In the genomic region with DNA sequence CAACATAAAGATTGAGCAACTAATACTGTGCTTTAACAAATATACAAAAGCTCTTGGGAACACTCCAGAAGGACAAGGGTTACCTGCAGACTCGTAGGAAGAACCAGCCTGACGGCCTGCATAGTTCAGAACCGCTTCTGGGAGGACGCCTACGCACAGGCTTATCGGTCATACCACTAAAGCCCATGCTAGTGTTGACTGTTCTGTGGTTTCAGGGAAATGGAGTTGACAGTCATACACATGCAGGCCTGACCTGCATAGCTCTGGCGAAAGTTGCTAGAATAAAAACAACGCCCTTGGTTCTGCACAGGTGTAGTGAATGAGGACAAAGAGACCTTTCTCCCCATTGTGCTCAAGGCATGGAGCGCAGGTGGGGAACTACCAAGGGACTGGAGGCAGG, we compare ENCODE assay signal across 20 mouse cellular contexts. TPM values are rescaled to one million over a fixed set of nuclear protein-coding genes. Genes with fewer than 3 reads are reported as not detected.
A peak's percentile ranks its signal among the peaks of the same experiment; 100 is the strongest.
DNase-seq lines count a peak whose midpoint lies in the region; ATAC-seq lines count a peak whose summit lies in the region.
"Had no signal": no experiment of that assay in that cellular context is flagged by ENCODE, and none has a peak within 500 bp of the region (broad histone marks: within the 10 kb centered on the region; RNA-seq: fewer than 3 reads in every experiment).

No protein-coding gene starts in this region.

- H3K36me3 ChIP-seq in hindbrain, embryonic 16.5 days (ENCODE audit: control insufficient read depth, insufficient read depth, low read length) = no peaks in the 10 kb centered on the region
- H3K36me3 ChIP-seq: heart, embryonic 13.5 days had no signal

- H3K27me3 ChIP-seq in hindbrain, embryonic 16.5 days (replicated peaks; ENCODE audit: control insufficient read depth, insufficient read depth, low read length) = no peaks in the 10 kb centered on the region
- H3K27me3 ChIP-seq: forebrain, embryonic 13.5 days; heart, embryonic 13.5 days had no signal

- ATAC-seq in hindbrain, embryonic 16.5 days = no peak
- ATAC-seq: forebrain, embryonic 13.5 days; midbrain, embryonic 16.5 days had no signal

- no peak overlapping the region for H3K27ac ChIP-seq in hindbrain, embryonic 16.5 days (ENCODE audit: low read depth, low read length)
- H3K27ac ChIP-seq: forebrain, embryonic 13.5 days; heart, embryonic 13.5 days had no signal

- no peaks in the 10 kb centered on the region for H3K4me1 ChIP-seq in hindbrain, embryonic 16.5 days (ENCODE audit: control insufficient read depth, insufficient read depth, low read depth, low read length)
- H3K4me1 ChIP-seq: forebrain, embryonic 13.5 days; heart, embryonic 13.5 days had no signal

- no peaks in the 10 kb centered on the region for H3K9me3 ChIP-seq in hindbrain, embryonic 16.5 days (ENCODE audit: control insufficient read depth, low read length)
- H3K9me3 ChIP-seq: forebrain, embryonic 13.5 days; heart, embryonic 13.5 days had no signal

- DNase-seq in adipocyte (ENCODE audit: low spot score) = peak; percentile 38
- peak; percentile 100 for DNase-seq in gonadal fat pad, adult 2 months (ENCODE audit: low read depth)
- peak; percentile 75 to 85 for DNase-seq in lung, adult 18-20 months
- peak; percentile 83 for DNase-seq in lung, postnatal 25 days (ENCODE audit: low spot score)
- no peak for DNase-seq in testis, postnatal 14 days (ENCODE audit: low spot score)
- no peak for DNase-seq in left cerebral cortex, adult 9 months (ENCODE audit: low spot score in 2 of 2)
- DNase-seq in layer of hippocampus, postnatal 10 days (ENCODE audit: low spot score in 2 of 2) = no peak
- DNase-seq: adrenal gland, postnatal 36 days; cerebellum, adult 8-10 months; gastrocnemius, postnatal 36 days; heart, postnatal 36 days; kidney, postnatal 4 days; left cerebral cortex, postnatal 4 days; thymus, postnatal 25 days had no signal

- WGBS in hindbrain, embryonic 16.5 days = 89% methylated on average over 9 of the region's 9 CpGs

- H3K9ac ChIP-seq in hindbrain, embryonic 16.5 days (ENCODE audit: low read depth, low read length) = no peak overlapping the region
- H3K9ac ChIP-seq: forebrain, embryonic 13.5 days; heart, embryonic 13.5 days had no signal

- H3K4me3 ChIP-seq in hindbrain, embryonic 16.5 days (ENCODE audit: low read length) = no peak overlapping the region
- H3K4me3 ChIP-seq: forebrain, embryonic 13.5 days; heart, embryonic 13.5 days had no signal

- H3K4me2 ChIP-seq in hindbrain, embryonic 16.5 days (ENCODE audit: low read length) = no peak overlapping the region
- H3K4me2 ChIP-seq: forebrain, embryonic 13.5 days; heart, embryonic 13.5 days had no signal

RNA-seq across cellular contexts. Expression of a gene that starts 8.3 kb away (rescaled TPM):
- polyA plus RNA-seq in gonadal fat pad, adult 2 months (2012; rRNA removed) = 1.0 and 1.8 TPM in 2 replicates
- polyA plus RNA-seq in hindbrain, embryonic 16.5 days (2015; fragmentation: Nextera tagmentation; extraction: Ambion mirVana) = 1.2 and 1.4 TPM in 2 replicates
- total RNA-seq in layer of hippocampus, postnatal 10 days (2021) = 1 to 10 TPM; 4.1 to 4.4 TPM
- total RNA-seq: gastrocnemius, postnatal 36 days; megakaryocyte progenitor cell, adult 5-6 weeks had no signal

RNA-seq across cellular contexts. Expression of a gene that starts 11.5 kb away (rescaled TPM):
- 0.15 and 0.19 TPM in 2 replicates for polyA plus RNA-seq in gonadal fat pad, adult 2 months (2012; rRNA removed)
- not detected in 2 replicates for polyA plus RNA-seq in hindbrain, embryonic 16.5 days (2015; fragmentation: Nextera tagmentation; extraction: Ambion mirVana)
- total RNA-seq in layer of hippocampus, postnatal 10 days (2021) = 1 to 10 TPM; 1.2 TPM
- total RNA-seq: adrenal gland, postnatal 36 days; gastrocnemius, postnatal 36 days; megakaryocyte progenitor cell, adult 5-6 weeks had no signal
- polyA plus RNA-seq: forebrain, embryonic 13.5 days; heart, embryonic 13.5 days; kidney, embryonic 14.5 days; midbrain, embryonic 16.5 days had no signal

Comparison
In these comparisons a context has a peak if more than half of its experiments do, and no peak if none do; other contexts are left out.
1. DNase-seq: peak in adipocyte (single experiment), gonadal fat pad, adult 2 months (single experiment), lung, adult 18-20 months (2 of 2) and lung, postnatal 25 days (single experiment); none in testis, postnatal 14 days (single experiment), left cerebral cortex, adult 9 months (0 of 2) and layer of hippocampus, postnatal 10 days (0 of 2).